In genomic region chr2:181101626-181102025, GRCm38 (mm10) we compare ENCODE assay signal across 24 mouse cellular contexts. TPM values are rescaled to one million over a fixed set of nuclear protein-coding genes. Genes with fewer than 3 reads are reported as not detected.
DNase-seq lines count a peak whose midpoint lies in the region; ATAC-seq and TF ChIP-seq lines count a peak whose summit lies in the region.
"Had no signal": no experiment of that assay in that cellular context is flagged by ENCODE, and none has a peak within 500 bp of the region (broad histone marks: within the 10 kb centered on the region; RNA-seq: fewer than 3 reads in every experiment).

No protein-coding gene starts in this region.

- no peak for TF ChIP-seq POLR2A in heart, adult 2 months (IDR thresholded peaks at IDR 0.05; ENCODE audit: insufficient read depth, low read depth, low read length)

- no peak for TF ChIP-seq CTCF in heart, adult 2 months (IDR thresholded peaks at IDR 0.05)
- TF ChIP-seq CTCF in layer of hippocampus, adult 2 months (conservative IDR thresholded peaks at IDR 0.05), result no peak; the same call in 1 of the 2 replicates

- ATAC-seq in forebrain, embryonic 11.5 days (replicated peaks; ENCODE audit: low FRiP score), result no peak
- ATAC-seq in forebrain, embryonic 16.5 days, result no peak
- peak; percentile 38; the same call in 1 of the 2 replicates for ATAC-seq in neural tube, embryonic 11.5 days (ENCODE audit: insufficient read depth, low FRiP score, low TSS enrichment)
- peak; percentile 55; the same call in 1 of the 2 replicates for ATAC-seq in neural tube, embryonic 12.5 days (ENCODE audit: low FRiP score, low read depth)
- ATAC-seq: intestine, embryonic 16.5 days had no signal

- H3K27ac ChIP-seq in forebrain, embryonic 11.5 days (ENCODE audit: low read depth, low read length), result no peak overlapping the region
- no peak overlapping the region for H3K27ac ChIP-seq in forebrain, embryonic 16.5 days (ENCODE audit: low read length)
- H3K27ac ChIP-seq in neural tube, embryonic 11.5 days (ENCODE audit: low read depth, low read length), result peak overlapping the region; percentile 80
- H3K27ac ChIP-seq in neural tube, embryonic 12.5 days, result peak overlapping the region; percentile 33; the same call in 1 of the 2 replicates
- no peak overlapping the region for H3K27ac ChIP-seq in heart, adult 2 months
- no peak overlapping the region for H3K27ac ChIP-seq in layer of hippocampus, adult 2 months
- H3K27ac ChIP-seq: embryonic facial prominence, embryonic 15.5 days; hindbrain, embryonic 15.5 days; liver, embryonic 13.5 days had no signal

- no peaks in the 10 kb centered on the region for H3K36me3 ChIP-seq in forebrain, embryonic 11.5 days (ENCODE audit: control insufficient read depth, insufficient read depth, low read length)
- H3K36me3 ChIP-seq in forebrain, embryonic 16.5 days (ENCODE audit: control insufficient read depth, insufficient read depth), result peaks cover 5% of the 10 kb centered on the region
- H3K36me3 ChIP-seq in neural tube, embryonic 11.5 days (ENCODE audit: control insufficient read depth, insufficient read depth, low read length), result no peaks in the 10 kb centered on the region
- 0 out of 2 replicates have a peak, but pooled peaks cover 4% of the 10 kb centered on the region for H3K36me3 ChIP-seq in neural tube, embryonic 12.5 days
- no peaks in the 10 kb centered on the region for H3K36me3 ChIP-seq in heart, adult 2 months (ENCODE audit: control insufficient read depth, insufficient read depth, low read length)
- H3K36me3 ChIP-seq: embryonic facial prominence, embryonic 15.5 days; liver, embryonic 13.5 days had no signal

- no peak overlapping the region for H3K4me2 ChIP-seq in forebrain, embryonic 11.5 days (ENCODE audit: low read depth, low read length, severe bottlenecking)
- no peak overlapping the region for H3K4me2 ChIP-seq in forebrain, embryonic 16.5 days (ENCODE audit: low read length)
- H3K4me2 ChIP-seq in neural tube, embryonic 11.5 days (ENCODE audit: low read depth), result no peak overlapping the region
- H3K4me2 ChIP-seq in neural tube, embryonic 12.5 days (replicated peaks), result no peak overlapping the region
- H3K4me2 ChIP-seq: embryonic facial prominence, embryonic 15.5 days; heart, embryonic 11.5 days; hindbrain, embryonic 15.5 days; liver, embryonic 13.5 days had no signal

- WGBS in forebrain, embryonic 11.5 days, result 69% methylated on average over 1 of the region's 1 CpGs
- 75% methylated on average over 1 of the region's 1 CpGs for WGBS in forebrain, embryonic 16.5 days
- 54% methylated on average over 1 of the region's 1 CpGs for WGBS in neural tube, embryonic 11.5 days
- 53% methylated on average over 1 of the region's 1 CpGs for WGBS in neural tube, embryonic 12.5 days
- WGBS in heart, adult 2 months, result 69% methylated on average over 1 of the region's 1 CpGs

- no peaks in the 10 kb centered on the region for H3K79me2 ChIP-seq in heart, adult 2 months (replicated peaks; ENCODE audit: control insufficient read depth, insufficient read depth, low read length)

- peaks cover 5% of the 10 kb centered on the region; the same call in 1 of the 2 replicates for H3K4me1 ChIP-seq in forebrain, embryonic 11.5 days (replicated peaks; ENCODE audit: control insufficient read depth, insufficient read depth, low read length)
- H3K4me1 ChIP-seq in forebrain, embryonic 16.5 days (replicated peaks; ENCODE audit: control insufficient read depth, insufficient read depth, low read length), result 0 out of 2 replicates have a peak, but pooled peaks cover 5% of the 10 kb centered on the region
- H3K4me1 ChIP-seq in neural tube, embryonic 11.5 days (ENCODE audit: control insufficient read depth, insufficient read depth, low read length), result peaks cover 7% of the 10 kb centered on the region
- peaks cover 14% of the 10 kb centered on the region for H3K4me1 ChIP-seq in neural tube, embryonic 12.5 days
- no peaks in the 10 kb centered on the region for H3K4me1 ChIP-seq in heart, adult 2 months (ENCODE audit: control insufficient read depth, insufficient read depth, low read length)
- H3K4me1 ChIP-seq: embryonic facial prominence, embryonic 15.5 days; liver, embryonic 13.5 days had no signal

- no peaks in the 10 kb centered on the region for H3K27me3 ChIP-seq in forebrain, embryonic 11.5 days (ENCODE audit: control insufficient read depth, insufficient read depth, low read length)
- no peaks in the 10 kb centered on the region for H3K27me3 ChIP-seq in forebrain, embryonic 16.5 days (replicated peaks; ENCODE audit: control insufficient read depth, insufficient read depth, low read length)
- no peaks in the 10 kb centered on the region for H3K27me3 ChIP-seq in neural tube, embryonic 11.5 days (ENCODE audit: control insufficient read depth, insufficient read depth, low read length)
- no peaks in the 10 kb centered on the region for H3K27me3 ChIP-seq in neural tube, embryonic 12.5 days (replicated peaks)
- no peaks in the 10 kb centered on the region for H3K27me3 ChIP-seq in heart, adult 2 months (ENCODE audit: control insufficient read depth, insufficient read depth, low read length)
- H3K27me3 ChIP-seq: embryonic facial prominence, embryonic 15.5 days; hindbrain, embryonic 15.5 days had no signal

- intact Hi-C loops in heart, adult 2 months (cut with DNase I), result no loop called here

- H3K9ac ChIP-seq in forebrain, embryonic 11.5 days (ENCODE audit: low read length), result peak overlapping the region; percentile 0; the same call in 1 of the 2 replicates
- no peak overlapping the region for H3K9ac ChIP-seq in forebrain, embryonic 16.5 days (replicated peaks; ENCODE audit: low read depth, low read length)
- no peak overlapping the region; the same call in 1 of the 2 replicates for H3K9ac ChIP-seq in neural tube, embryonic 11.5 days (ENCODE audit: low read length)
- H3K9ac ChIP-seq in neural tube, embryonic 12.5 days, result no peak overlapping the region
- no peak overlapping the region for H3K9ac ChIP-seq in heart, adult 2 months (ENCODE audit: low read depth, low read length)
- H3K9ac ChIP-seq: embryonic facial prominence, embryonic 15.5 days; hindbrain, embryonic 15.5 days; liver, embryonic 13.5 days had no signal

- no peak for TF ChIP-seq EP300 in heart, adult 2 months (IDR thresholded peaks at IDR 0.05; ENCODE audit: insufficient read depth, low read depth, low read length)

- H3K4me3 ChIP-seq in forebrain, embryonic 11.5 days (ENCODE audit: low read depth, low read length), result no peak overlapping the region
- no peak overlapping the region for H3K4me3 ChIP-seq in forebrain, embryonic 16.5 days (replicated peaks; ENCODE audit: low read length)
- no peak overlapping the region for H3K4me3 ChIP-seq in neural tube, embryonic 11.5 days (ENCODE audit: low read depth, low read length)
- no peak overlapping the region for H3K4me3 ChIP-seq in neural tube, embryonic 12.5 days
- no peak overlapping the region for H3K4me3 ChIP-seq in heart, adult 2 months
- no peak overlapping the region for H3K4me3 ChIP-seq in layer of hippocampus, adult 2 months
- H3K4me3 ChIP-seq: embryonic facial prominence, embryonic 15.5 days; hindbrain, embryonic 15.5 days; liver, embryonic 13.5 days had no signal

- no peak for DNase-seq in forebrain, embryonic 11.5 days (ENCODE audit: low spot score)
- no peak for DNase-seq in neural tube, embryonic 11.5 days (ENCODE audit: low spot score)
- DNase-seq in neural tube, embryonic 10.5 days (ENCODE audit: extremely low spot score, low spot score), result no peak
- DNase-seq in heart, adult 2 months, result no peak
- no peak for DNase-seq in layer of hippocampus, adult 2 months (ENCODE audit: low spot score in 2 of 2)
- no peak for DNase-seq in right cerebral cortex, adult 18-20 months
- DNase-seq: cerebellum, adult 9-10 months; gastrocnemius, postnatal 10 days; heart, postnatal 10 days; kidney, adult 9 months; kidney, postnatal 25 days; liver, embryonic 13.5 days; lung, adult 2 months; lung, postnatal 14 days; right cerebral cortex, postnatal 25 days; spleen, adult 18-20 months had no signal

- no peaks in the 10 kb centered on the region for H3K9me3 ChIP-seq in forebrain, embryonic 11.5 days (ENCODE audit: control insufficient read depth, low read length)
- H3K9me3 ChIP-seq in forebrain, embryonic 16.5 days (ENCODE audit: control insufficient read depth, low read length), result no peaks in the 10 kb centered on the region
- H3K9me3 ChIP-seq in neural tube, embryonic 11.5 days (ENCODE audit: control insufficient read depth, low read length), result no peaks in the 10 kb centered on the region
- no peaks in the 10 kb centered on the region for H3K9me3 ChIP-seq in neural tube, embryonic 12.5 days
- H3K9me3 ChIP-seq: embryonic facial prominence, embryonic 15.5 days; hindbrain, embryonic 15.5 days; liver, embryonic 13.5 days had no signal

RNA-seq across cellular contexts. Expression of gene Kcnq2, which starts 33.5 kb away (rescaled TPM):
- 13.6 and 13.9 TPM in 2 replicates for polyA plus RNA-seq in forebrain, embryonic 11.5 days (2014; fragmentation: Nextera tagmentation; extraction: Ambion mirVana)
- 45.5 and 54.9 TPM in 2 replicates for polyA plus RNA-seq in forebrain, embryonic 16.5 days (2015; fragmentation: Nextera tagmentation; extraction: Ambion mirVana)
- polyA plus RNA-seq in neural tube, embryonic 11.5 days (2014; fragmentation: Nextera tagmentation; extraction: Ambion mirVana), result 16.0 and 17.1 TPM in 2 replicates
- 39.0 and 41.6 TPM in 2 replicates for polyA plus RNA-seq in neural tube, embryonic 12.5 days (2016; fragmentation: Nextera tagmentation; extraction: Ambion mirVana)
- total RNA-seq in heart, adult 2 months (2021), result under 1 TPM in 1 of 2 experiments, not detected in 1; 0.05 TPM
- polyA plus RNA-seq in heart, adult 2 months (2012; rRNA removed), result 0.23 TPM in 2 replicates
- total RNA-seq in layer of hippocampus, adult 2 months (2021), result 100 to 1,000 TPM; 327 to 335 TPM
- total RNA-seq: granulocyte monocyte progenitor cell, adult 5-6 weeks; heart, postnatal 10 days; megakaryocyte, adult 5-6 weeks had no signal

RNA-seq across cellular contexts. Expression of gene Eef1a2, which starts 55.2 kb away (rescaled TPM):
- 0.47 and 0.55 TPM in 2 replicates for polyA plus RNA-seq in forebrain, embryonic 11.5 days (2014; fragmentation: Nextera tagmentation; extraction: Ambion mirVana)
- polyA plus RNA-seq in forebrain, embryonic 16.5 days (2015; fragmentation: Nextera tagmentation; extraction: Ambion mirVana), result 5.7 and 6.0 TPM in 2 replicates
- polyA plus RNA-seq in neural tube, embryonic 11.5 days (2014; fragmentation: Nextera tagmentation; extraction: Ambion mirVana), result 0.92 and 0.93 TPM in 2 replicates
- 2.8 and 3.4 TPM in 2 replicates for polyA plus RNA-seq in neural tube, embryonic 12.5 days (2016; fragmentation: Nextera tagmentation; extraction: Ambion mirVana)
- 1,000 to 10,000 TPM; 1,434 to 1,646 TPM for total RNA-seq in heart, adult 2 months (2021)
- 1,031 and 1,150 TPM in 2 replicates for polyA plus RNA-seq in heart, adult 2 months (2012; rRNA removed)
- total RNA-seq in layer of hippocampus, adult 2 months (2021), result 1,000 to 10,000 TPM; 1,145 to 1,175 TPM
- total RNA-seq: granulocyte monocyte progenitor cell, adult 5-6 weeks; megakaryocyte, adult 5-6 weeks had no signal
- polyA plus RNA-seq: liver, embryonic 13.5 days had no signal

RNA-seq across cellular contexts. Expression of gene Chrna4, which starts 58.3 kb away (rescaled TPM):
- 18.7 and 19.3 TPM in 2 replicates for polyA plus RNA-seq in forebrain, embryonic 11.5 days (2014; fragmentation: Nextera tagmentation; extraction: Ambion mirVana)
- polyA plus RNA-seq in forebrain, embryonic 16.5 days (2015; fragmentation: Nextera tagmentation; extraction: Ambion mirVana), result 6.9 and 9.9 TPM in 2 replicates
- 61.4 and 68.5 TPM in 2 replicates for polyA plus RNA-seq in neural tube, embryonic 11.5 days (2014; fragmentation: Nextera tagmentation; extraction: Ambion mirVana)
- polyA plus RNA-seq in neural tube, embryonic 12.5 days (2016; fragmentation: Nextera tagmentation; extraction: Ambion mirVana), result 61.7 and 65.1 TPM in 2 replicates
- total RNA-seq in heart, adult 2 months (2021), result not detected
- polyA plus RNA-seq in heart, adult 2 months (2012; rRNA removed), result not detected in 2 replicates
- total RNA-seq in layer of hippocampus, adult 2 months (2021), result 10 to 100 TPM; 14.1 to 15.7 TPM
- total RNA-seq: granulocyte monocyte progenitor cell, adult 5-6 weeks; megakaryocyte, adult 5-6 weeks had no signal
- polyA plus RNA-seq: lung, adult 2 months had no signal

Comparison
In these comparisons a context has a peak if more than half of its experiments do, and no peak if none do; other contexts are left out.
1. ATAC-seq: peak in neural tube, embryonic 11.5 days (single experiment) and neural tube, embryonic 12.5 days (single experiment); none in forebrain, embryonic 11.5 days (single experiment) and forebrain, embryonic 16.5 days (single experiment).
2. H3K27ac ChIP-seq: peak in neural tube, embryonic 11.5 days (single experiment) and neural tube, embryonic 12.5 days (single experiment); none in forebrain, embryonic 11.5 days (single experiment), forebrain, embryonic 16.5 days (single experiment), heart, adult 2 months (single experiment) and layer of hippocampus, adult 2 months (single experiment).
3. RNA of gene Kcnq2, which starts 33.5 kb away (polyA plus RNA-seq): 45.5 to 54.9 TPM in forebrain, embryonic 16.5 days, 39.0 to 41.6 TPM in neural tube, embryonic 12.5 days, 16.0 to 17.1 TPM in neural tube, embryonic 11.5 days and 13.6 to 13.9 TPM in forebrain, embryonic 11.5 days; 0.23 TPM in heart, adult 2 months; every median in the first group is over 10 times any median in the second.
4. RNA of gene Eef1a2, which starts 55.2 kb away (polyA plus RNA-seq): 1,031 to 1,150 TPM in heart, adult 2 months; 5.7 to 6.0 TPM in forebrain, embryonic 16.5 days, 2.8 to 3.4 TPM in neural tube, embryonic 12.5 days, 0.92 to 0.93 TPM in neural tube, embryonic 11.5 days and 0.47 to 0.55 TPM in forebrain, embryonic 11.5 days; every median in the first group is over 100 times any median in the second.